Mouse (Mus musculus) midbrain, embryonic 10.5 days (tissue): ENCODE data around the gene Tnfsf11. TPM values are rescaled to one million over a fixed set of nuclear protein-coding genes. Genes with fewer than 3 reads are reported as not detected.

Experiments
- DNase-seq: peaks from one replicate; pipeline ENCODE4 v3.0.0-alpha.2; 2017; ENCODE audit warnings: low spot score
- H3K27ac ChIP-seq: fragments of 300-500 bp; sonication (generic); replicated peaks from 2 replicates; pipeline ENCODE4 v1.5.1; 2016; ENCODE audit warnings: mild to moderate bottlenecking
- H3K27me3 ChIP-seq: fragments of 300-500 bp; sonication (generic); 2 replicates; pipeline ENCODE4 v1.6.1; 2016; ENCODE audit warnings: low read depth, mild to moderate bottlenecking; ENCODE audit not compliant: poor library complexity, severe bottlenecking
- H3K36me3 ChIP-seq: fragments of 300-500 bp; sonication (generic); 2 replicates; pipeline ENCODE4 v1.6.1; 2016; ENCODE audit warnings: mild to moderate bottlenecking, moderate library complexity
- H3K4me1 ChIP-seq: fragments of 300-500 bp; sonication (generic); 2 replicates; pipeline ENCODE4 v1.6.1; 2016
- H3K4me3 ChIP-seq: fragments of 300-500 bp; sonication (generic); 2 replicates; pipeline ENCODE4 v1.5.1; 2016; ENCODE audit warnings: mild to moderate bottlenecking, moderate library complexity
- H3K9me3 ChIP-seq: fragments of 300-500 bp; sonication (generic); replicated peaks from 2 replicates; pipeline ENCODE4 v1.6.1; 2016; ENCODE audit warnings: mild to moderate bottlenecking
- WGBS: fragments of 180-500 bp; shearing (Covaris S2); methylation state at CpG from one replicate; pipeline ENCODE4 v1.1.7; 2016; 5-methylcytosine and 5-hydroxymethylcytosine counted together
- polyA plus RNA-seq: library from polyadenylated mRNA; unstranded; fragments of >200 nt; fragmentation: Nextera tagmentation; extraction: Ambion mirVana; gene quantifications from 2 replicates; pipeline ENCODE4 v1.2.1, GENCODE M21; 2016

Tnfsf11 gene
- polyA plus RNA-seq, 1 experiment from 2014 or later, result not detected

GRCm38 (mm10) chr14:78276395-78276930 is 31.4 kb downstream of the Tnfsf11 start:
- Histone ChIP-seq H3K27ac (no peak overlapping the region), H3K27me3 (no peaks in the 10 kb centered on the region), H3K4me3 (no peak overlapping the region), H3K9me3 (no peaks in the 10 kb centered on the region), H3K4me1 (peaks cover 6% of the 10 kb centered on the region; the same call in 1 of the 2 replicates), H3K36me3 (no peaks in the 10 kb centered on the region)
- DNase-seq, result no peak
- WGBS, result 93% methylated on average over 18 of the region's 18 CpGs

DNA sequence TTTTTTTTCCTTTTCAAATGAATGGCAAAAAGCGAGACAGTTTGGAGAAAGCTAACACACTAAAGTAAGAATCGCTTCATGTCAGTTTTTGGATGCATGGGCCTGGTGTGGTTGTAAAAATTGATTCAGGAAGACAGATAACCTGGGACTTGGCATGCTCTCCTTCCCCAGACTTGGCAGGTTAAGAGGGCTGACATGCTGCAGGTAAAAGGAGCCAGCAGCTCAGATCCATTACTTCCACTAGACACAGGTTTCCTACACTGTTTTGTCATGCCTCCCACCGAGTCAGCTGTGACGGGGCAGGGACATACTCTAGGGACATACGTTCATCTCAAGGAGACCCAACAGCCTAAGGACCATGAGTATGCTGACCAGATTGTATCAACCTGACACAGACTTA is 33.0 kb downstream of the Tnfsf11 start:
- H3K27me3 ChIP-seq, result no peaks in the 10 kb centered on the region
- 89% methylated on average over 5 of the region's 5 CpGs for WGBS
- no peak overlapping the region for H3K4me3 ChIP-seq
- H3K27ac ChIP-seq, result no peak overlapping the region
- 0 out of 2 replicates have a peak, but pooled peaks cover 4% of the 10 kb centered on the region for H3K9me3 ChIP-seq
- no peaks in the 10 kb centered on the region for H3K36me3 ChIP-seq
- DNase-seq, result no peak
- peaks cover 6% of the 10 kb centered on the region; the same call in 1 of the 2 replicates for H3K4me1 ChIP-seq

GRCm38 (mm10) chr14:78274146-78274545 is 33.7 kb downstream of the Tnfsf11 start:
- Histone ChIP-seq H3K4me3 (no peak overlapping the region), H3K4me1 (peaks cover 6% of the 10 kb centered on the region; the same call in 1 of the 2 replicates), H3K9me3 (0 out of 2 replicates have a peak, but pooled peaks cover 4% of the 10 kb centered on the region), H3K36me3 (no peaks in the 10 kb centered on the region), H3K27ac (no peak overlapping the region), H3K27me3 (no peaks in the 10 kb centered on the region)
- no peak for DNase-seq
- 89% methylated on average over 9 of the region's 9 CpGs for WGBS

- peak; percentile 33 for DNase-seq
- Histone ChIP-seq H3K36me3 (no peaks in the 10 kb centered on the region), H3K9me3 (0 out of 2 replicates have a peak, but pooled peaks cover 4% of the 10 kb centered on the region), H3K4me1 (peaks cover 6% of the 10 kb centered on the region; the same call in 1 of the 2 replicates), H3K27ac (no peak overlapping the region), H3K27me3 (no peaks in the 10 kb centered on the region), H3K4me3 (no peak overlapping the region)
- 83% methylated on average over 7 of the region's 7 CpGs for WGBS
Observed at GRCm38 (mm10) chr14:78273571-78273970, 34.3 kb downstream of the Tnfsf11 start.

- H3K9me3 ChIP-seq, result no peaks in the 10 kb centered on the region
- WGBS, result 91% methylated on average over 6 of the region's 6 CpGs
Observed at GRCm38 (mm10) chr14:78264876-78265275, 43.0 kb downstream of the Tnfsf11 start.

GRCm38 (mm10) chr14:78262596-78262995 is 45.2 kb downstream of the Tnfsf11 start:
- 87% methylated on average over 7 of the region's 7 CpGs for WGBS
- Histone ChIP-seq H3K4me3 (no peak overlapping the region), H3K4me1 (no peaks in the 10 kb centered on the region), H3K36me3 (no peaks in the 10 kb centered on the region), H3K27ac (no peak overlapping the region), H3K27me3 (no peaks in the 10 kb centered on the region), H3K9me3 (no peaks in the 10 kb centered on the region)
- DNase-seq, result no peak

More at GRCm38 (mm10) chr14:78264876-78265275, 43.0 kb downstream of the Tnfsf11 start:
- no peak for DNase-seq
- Histone ChIP-seq H3K4me1 (no peaks in the 10 kb centered on the region), H3K27me3 (no peaks in the 10 kb centered on the region), H3K36me3 (no peaks in the 10 kb centered on the region), H3K4me3 (no peak overlapping the region), H3K27ac (no peak overlapping the region)

DNA sequence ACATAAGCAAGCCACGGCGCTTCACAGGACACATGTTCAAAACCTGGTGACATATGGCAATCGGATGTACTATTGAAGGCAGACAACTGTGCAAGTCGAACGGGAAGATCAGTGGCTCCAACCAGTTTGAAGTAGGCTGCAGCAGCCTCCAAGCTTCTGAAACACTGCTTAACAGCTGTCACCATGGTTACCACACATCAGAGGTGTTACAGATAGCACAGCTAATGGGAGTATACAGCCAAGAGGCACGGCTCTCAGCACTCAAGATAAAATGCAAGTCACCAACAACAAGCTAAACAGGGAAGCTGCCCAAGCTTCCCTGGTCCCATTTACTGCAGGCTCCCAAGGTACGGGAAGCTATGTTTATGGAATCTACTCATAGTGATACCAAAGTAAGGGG is 46.6 kb downstream of the Tnfsf11 start:
- DNase-seq, result no peak
- H3K4me3 ChIP-seq, result no peak overlapping the region
- H3K9me3 ChIP-seq, result no peaks in the 10 kb centered on the region
- 90% methylated on average over 7 of the region's 7 CpGs for WGBS
- H3K36me3 ChIP-seq, result no peaks in the 10 kb centered on the region
- H3K4me1 ChIP-seq, result no peaks in the 10 kb centered on the region
- no peaks in the 10 kb centered on the region for H3K27me3 ChIP-seq
- no peak overlapping the region for H3K27ac ChIP-seq

DNA sequence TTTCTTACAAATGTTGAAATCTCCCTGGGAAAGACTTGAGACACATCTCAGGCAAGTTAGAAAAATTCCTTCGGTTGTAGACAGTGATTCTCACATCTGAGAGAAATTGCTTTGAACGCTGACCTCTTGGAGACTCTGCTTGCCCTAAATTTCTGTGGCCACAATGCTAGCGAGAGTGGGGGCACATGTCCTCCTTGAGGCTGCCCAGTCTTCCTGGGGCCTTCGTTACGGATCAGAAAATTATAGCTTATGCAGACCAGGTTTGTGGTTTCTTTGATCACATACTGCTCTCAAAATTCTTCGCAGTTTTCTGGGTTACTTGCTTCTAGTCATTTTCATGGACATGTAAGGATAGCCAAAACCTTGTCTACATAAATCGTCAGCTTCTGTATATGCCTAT is 53.8 kb downstream of the Tnfsf11 start:
- Histone ChIP-seq H3K4me1 (no peaks in the 10 kb centered on the region), H3K36me3 (no peaks in the 10 kb centered on the region), H3K9me3 (no peaks in the 10 kb centered on the region), H3K27me3 (no peaks in the 10 kb centered on the region), H3K27ac (no peak overlapping the region), H3K4me3 (no peak overlapping the region)
- DNase-seq, result no peak
- WGBS, result 85% methylated on average over 7 of the region's 7 CpGs

GRCm38 (mm10) chr14:78246601-78247000 is 61.2 kb downstream of the Tnfsf11 start:
- no peaks in the 10 kb centered on the region for H3K27me3 ChIP-seq
- no peaks in the 10 kb centered on the region for H3K9me3 ChIP-seq
- no peak overlapping the region for H3K27ac ChIP-seq
- WGBS, result 83% methylated on average over 5 of the region's 5 CpGs
- H3K4me1 ChIP-seq, result no peaks in the 10 kb centered on the region
- DNase-seq, result no peak
- H3K36me3 ChIP-seq, result no peaks in the 10 kb centered on the region
- H3K4me3 ChIP-seq, result no peak overlapping the region

DNA sequence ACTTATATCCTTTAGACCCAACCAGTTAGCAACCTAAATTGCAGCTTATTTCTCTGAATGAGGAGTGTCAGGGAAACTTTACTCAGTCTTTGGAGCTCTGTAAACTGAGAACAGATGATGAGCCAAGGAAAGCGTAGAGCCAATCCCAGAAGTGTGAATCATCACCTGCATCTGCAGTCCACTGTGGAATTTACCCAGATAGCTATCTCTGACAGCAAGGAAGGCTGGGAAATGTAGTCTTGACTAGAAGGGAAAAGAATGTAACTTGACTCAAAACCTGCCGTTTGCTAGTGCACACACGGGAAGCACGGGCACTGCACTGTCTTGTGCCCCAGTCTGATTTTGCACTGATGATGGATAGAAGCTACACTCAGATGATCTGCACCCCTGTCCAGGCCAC is 63.0 kb downstream of the Tnfsf11 start:
- 80% methylated on average over 4 of the region's 4 CpGs for WGBS
- Histone ChIP-seq H3K9me3 (no peaks in the 10 kb centered on the region), H3K27me3 (no peaks in the 10 kb centered on the region), H3K4me1 (no peaks in the 10 kb centered on the region), H3K36me3 (no peaks in the 10 kb centered on the region), H3K27ac (no peak overlapping the region), H3K4me3 (no peak overlapping the region)
- DNase-seq, result no peak

DNA sequence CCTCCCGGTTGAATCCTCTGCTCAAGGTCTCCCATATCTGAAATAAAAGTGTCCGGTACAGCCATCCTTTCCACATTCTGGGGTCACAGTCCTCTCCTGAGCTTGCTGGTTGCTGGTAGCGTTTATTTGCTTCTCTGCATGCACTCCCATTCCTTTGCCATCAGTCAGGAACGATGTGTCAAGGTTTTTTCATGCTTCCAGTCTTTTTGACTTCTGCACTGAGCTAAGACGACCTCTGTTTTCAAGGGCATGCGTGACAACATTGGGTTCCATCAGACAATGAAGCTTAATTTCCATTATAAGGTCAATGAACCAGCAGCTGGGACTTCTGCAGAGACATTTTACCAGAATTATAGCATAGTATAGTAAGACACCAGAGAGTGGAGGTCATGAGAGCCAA is 68.5 kb downstream of the Tnfsf11 start:
- Histone ChIP-seq H3K9me3 (no peaks in the 10 kb centered on the region), H3K27ac (no peak overlapping the region), H3K27me3 (no peaks in the 10 kb centered on the region), H3K36me3 (no peaks in the 10 kb centered on the region), H3K4me1 (no peaks in the 10 kb centered on the region), H3K4me3 (no peak overlapping the region)
- DNase-seq, result no peak
- WGBS, result 88% methylated on average over 6 of the region's 6 CpGs

- Histone ChIP-seq H3K27ac (no peak overlapping the region), H3K4me3 (no peak overlapping the region), H3K9me3 (no peaks in the 10 kb centered on the region), H3K36me3 (no peaks in the 10 kb centered on the region), H3K4me1 (no peaks in the 10 kb centered on the region), H3K27me3 (no peaks in the 10 kb centered on the region)
- no peak for DNase-seq
- 90% methylated on average over 6 of the region's 6 CpGs for WGBS
Observed at GRCm38 (mm10) chr14:78237238-78237637, 70.6 kb downstream of the Tnfsf11 start.

DNA sequence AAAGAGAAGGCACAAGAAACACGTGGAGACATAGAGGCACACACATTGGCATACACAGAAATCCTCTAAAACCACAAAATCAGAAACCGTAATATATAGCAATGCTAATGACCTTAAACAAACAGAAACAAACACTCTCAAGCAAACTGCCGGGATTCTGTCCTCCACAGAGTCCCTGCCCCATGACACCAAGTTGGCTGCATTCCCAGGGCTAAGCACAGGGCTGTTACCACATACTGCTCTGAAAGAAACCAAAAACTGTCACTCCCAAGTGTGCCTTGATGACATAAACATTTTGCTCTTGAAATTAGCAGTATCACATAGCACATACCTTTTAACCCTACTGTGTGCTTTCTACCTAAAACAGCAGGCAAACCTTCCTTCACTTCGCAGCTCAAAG is 71.7 kb downstream of the Tnfsf11 start:
- H3K27me3 ChIP-seq, result no peaks in the 10 kb centered on the region
- H3K36me3 ChIP-seq, result no peaks in the 10 kb centered on the region
- 84% methylated on average over 4 of the region's 4 CpGs for WGBS
- no peak overlapping the region for H3K4me3 ChIP-seq
- DNase-seq, result no peak
- no peak overlapping the region for H3K27ac ChIP-seq
- H3K9me3 ChIP-seq, result no peaks in the 10 kb centered on the region
- H3K4me1 ChIP-seq, result no peaks in the 10 kb centered on the region

DNA sequence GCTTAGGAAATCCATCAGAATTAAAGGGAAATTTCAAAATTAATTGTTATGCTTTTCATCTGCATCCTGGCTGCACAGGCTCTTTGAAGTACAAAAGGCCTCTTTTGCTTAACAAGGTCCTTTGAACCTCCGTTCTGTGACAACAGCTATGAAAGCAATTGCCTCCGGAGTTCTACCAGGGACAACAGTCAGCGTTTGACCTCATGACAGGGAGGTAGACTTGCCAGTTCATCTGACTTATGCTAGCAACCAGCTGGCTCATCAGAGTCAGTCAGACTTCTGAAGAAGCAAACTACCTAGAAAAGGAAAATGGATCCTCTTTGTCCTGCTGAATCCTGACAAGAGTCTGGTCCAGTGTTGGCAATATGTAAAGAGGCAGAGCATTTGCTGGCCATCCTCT is 72.5 kb downstream of the Tnfsf11 start:
- DNase-seq, result no peak
- WGBS, result 62% methylated on average over 3 of the region's 3 CpGs
- no peaks in the 10 kb centered on the region for H3K36me3 ChIP-seq
- H3K27ac ChIP-seq, result no peak overlapping the region
- H3K9me3 ChIP-seq, result no peaks in the 10 kb centered on the region
- H3K4me1 ChIP-seq, result no peaks in the 10 kb centered on the region
- no peak overlapping the region for H3K4me3 ChIP-seq
- no peaks in the 10 kb centered on the region for H3K27me3 ChIP-seq
